Mouse (Mus musculus): ENCODE results near the gene Slc16a10. TPM values are rescaled to one million over a fixed set of nuclear protein-coding genes. Genes with fewer than 3 reads are reported as not detected.

Slc16a10 gene
- 1 to 10 TPM; 2.6 to 3.1 TPM for total RNA-seq (2021)

GRCm38 (mm10) chr10:40141864-40142523 is at the start of gene Slc16a10:
Gene Slc16a10 (minus strand): TSS chr10:40142258.
- peak; percentile 86 to 89 for DNase-seq (ENCODE audit: low spot score in 2 of 2)
- intact Hi-C loops (cut with DNase I), result no loop called here

GRCm38 (mm10) chr10:40191338-40191979 is 49.4 kb upstream of the Slc16a10 start:
- no peak for DNase-seq (ENCODE audit: low spot score in 2 of 2)
- intact Hi-C loops (cut with DNase I), result no loop called here

GRCm38 (mm10) chr10:40190871-40191270 is 48.8 kb upstream of the Slc16a10 start:
- no peak for DNase-seq (ENCODE audit: low spot score in 2 of 2)
- intact Hi-C loops (cut with DNase I), result no loop called here

GRCm38 (mm10) chr10:40189689-40190088 is 47.6 kb upstream of the Slc16a10 start:
- DNase-seq (ENCODE audit: low spot score in 2 of 2), result no peak
- intact Hi-C loops (cut with DNase I), result no loop called here

- intact Hi-C loops (cut with DNase I), result no loop called here
- no peak for DNase-seq (ENCODE audit: low spot score in 2 of 2)
Measured at GRCm38 (mm10) chr10:40188831-40189230, 46.8 kb upstream of the Slc16a10 start.

GRCm38 (mm10) chr10:40185956-40186355 is 43.9 kb upstream of the Slc16a10 start:
- no peak for DNase-seq (ENCODE audit: low spot score in 2 of 2)
- intact Hi-C loops (cut with DNase I), result no loop called here

GRCm38 (mm10) chr10:40180011-40180410 is 38.0 kb upstream of the Slc16a10 start:
- DNase-seq (ENCODE audit: low spot score in 2 of 2), result no peak
- intact Hi-C loops (cut with DNase I), result no loop called here

GRCm38 (mm10) chr10:40179142-40179541 is 37.1 kb upstream of the Slc16a10 start:
- DNase-seq (ENCODE audit: low spot score in 2 of 2), result no peak
- intact Hi-C loops (cut with DNase I), result no loop called here

- DNase-seq (ENCODE audit: low spot score in 2 of 2), result peak in 1 of 2 experiments; percentile 22
- intact Hi-C loops (cut with DNase I), result no loop called here
Measured at GRCm38 (mm10) chr10:40177323-40177962, 35.4 kb upstream of the Slc16a10 start.

- no peak for DNase-seq (ENCODE audit: low spot score in 2 of 2)
- intact Hi-C loops (cut with DNase I), result no loop called here
Measured at GRCm38 (mm10) chr10:40172136-40172535, 30.1 kb upstream of the Slc16a10 start.

- no peak for DNase-seq (ENCODE audit: low spot score in 2 of 2)
Measured at GRCm38 (mm10) chr10:40171211-40171610, 29.2 kb upstream of the Slc16a10 start.

GRCm38 (mm10) chr10:40170141-40170558 is 28.1 kb upstream of the Slc16a10 start:
- no peak for DNase-seq (ENCODE audit: low spot score in 2 of 2)
- intact Hi-C loops (cut with DNase I), result no loop called here

More at GRCm38 (mm10) chr10:40171211-40171610, 29.2 kb upstream of the Slc16a10 start:
- intact Hi-C loops (cut with DNase I), result no loop called here

GRCm38 (mm10) chr10:40169566-40169965 is 27.5 kb upstream of the Slc16a10 start:
- intact Hi-C loops (cut with DNase I), result no loop called here
- DNase-seq (ENCODE audit: low spot score in 2 of 2), result no peak

- DNase-seq (ENCODE audit: low spot score in 2 of 2), result no peak
- intact Hi-C loops (cut with DNase I), result no loop called here
Measured at GRCm38 (mm10) chr10:40169088-40169487, 27.0 kb upstream of the Slc16a10 start.

- peak; percentile 57 to 66 for DNase-seq (ENCODE audit: low spot score in 2 of 2)
- intact Hi-C loops (cut with DNase I), result no loop called here
Measured at GRCm38 (mm10) chr10:40164421-40165386, 22.6 kb upstream of the Slc16a10 start.

- DNase-seq (ENCODE audit: low spot score in 2 of 2), result no peak
- intact Hi-C loops (cut with DNase I), result no loop called here
Measured at GRCm38 (mm10) chr10:40163914-40164313, 21.9 kb upstream of the Slc16a10 start.

- intact Hi-C loops (cut with DNase I), result no loop called here
- DNase-seq (ENCODE audit: low spot score in 2 of 2), result no peak
Measured at GRCm38 (mm10) chr10:40163338-40163737, 21.3 kb upstream of the Slc16a10 start.

GRCm38 (mm10) chr10:40161701-40162255 is 19.7 kb upstream of the Slc16a10 start:
- intact Hi-C loops (cut with DNase I), result no loop called here
- DNase-seq (ENCODE audit: low spot score in 2 of 2), result no peak

GRCm38 (mm10) chr10:40161236-40161635 is 19.2 kb upstream of the Slc16a10 start:
- intact Hi-C loops (cut with DNase I), result no loop called here
- no peak for DNase-seq (ENCODE audit: low spot score in 2 of 2)

GRCm38 (mm10) chr10:40152550-40152857 is 10.4 kb upstream of the Slc16a10 start:
- intact Hi-C loops (cut with DNase I), result no loop called here
- DNase-seq (ENCODE audit: low spot score in 2 of 2), result no peak

All from left cerebral cortex, postnatal 36 days (tissue).